Mouse (Mus musculus) embryo, embryonic 10.5 days (tissue): ENCODE data around the gene Suox.
A peak's percentile ranks its signal among the peaks of the same experiment; 100 is the strongest.
"Not testable (repeated sequence)": the region's sequence is repeated elsewhere in the genome, so short reads cannot be mapped to it uniquely, and the experiment has no call there.

Source experiments
- DNase-seq: peaks from one replicate; pipeline ENCODE4 v3.0.0-alpha.2; 2015; ENCODE audit warnings: low spot score

The Suox gene

GRCm38 (mm10) chr10:128626311-128627310 is 47.3 kb downstream of the Suox start, which contains the start of gene Rps26:
Gene Rps26, minus strand, starts transcription at chr10:128626747.
- peak; percentile 100 for DNase-seq

GRCm38 (mm10) chr10:128625287-128625894 is 48.5 kb downstream of the Suox start:
- no peak for DNase-seq

GRCm38 (mm10) chr10:128623106-128623613 is 50.7 kb downstream of the Suox start:
- not testable (repeated sequence) for DNase-seq

- DNase-seq = no peak
Observed at GRCm38 (mm10) chr10:128622702-128623101, 51.2 kb downstream of the Suox start.

- DNase-seq = no peak
Observed at GRCm38 (mm10) chr10:128621986-128622520, 51.8 kb downstream of the Suox start.

GRCm38 (mm10) chr10:128620241-128620640 is 53.6 kb downstream of the Suox start:
- no peak for DNase-seq
